Mouse (Mus musculus) adrenal gland, postnatal 25 days (tissue): ENCODE measurements around the gene Olfr642. TPM values are rescaled to one million over a fixed set of nuclear protein-coding genes. Genes with fewer than 3 reads are reported as not detected.

Experiments
- DNase-seq: peaks from one replicate; pipeline ENCODE4 v3.0.0; 2021; ENCODE audit warnings: mixed read lengths
- long read RNA-seq: library from polyadenylated mRNA; stranded (forward); transcript quantifications from one replicate; pipeline ENCODE4 v2.0.0, GENCODE M21; 2021
- total RNA-seq: library from RNA; stranded (reverse); gene quantifications from 2 replicates; pipeline ENCODE4 v1.2.3, GENCODE M21; 2021

The Olfr642 gene
- total RNA-seq, result not detected in 2 replicates
- long read RNA-seq, result 0 reads

GRCm38 (mm10) chr7:104052566-104052965 is at the start of gene Olfr642:
Olfr642 (minus strand) TSS chr7:104052666.
- no peak for DNase-seq

GRCm38 (mm10) chr7:104085365-104085764 is 32.9 kb upstream of the Olfr642 start, which contains the start of gene Olfr645:
Olfr645 (minus strand) TSS chr7:104085465.
- no peak for DNase-seq

- no peak for DNase-seq
Observed at GRCm38 (mm10) chr7:104071769-104072168, 19.3 kb upstream of the Olfr642 start, which contains the start of gene Olfr644. Olfr644 (minus strand) TSS chr7:104071869.

GRCm38 (mm10) chr7:104061345-104061744 is 8.9 kb upstream of the Olfr642 start, which contains the start of gene 4930516K23Rik:
4930516K23Rik (minus strand) TSS chr7:104061445.
- no peak for DNase-seq

GRCm38 (mm10) chr7:104059215-104059614 is 6.7 kb upstream of the Olfr642 start:
- DNase-seq, result no peak

- DNase-seq, result no peak
Observed at GRCm38 (mm10) chr7:104050745-104051144, 1.7 kb downstream of the Olfr642 start.

- DNase-seq, result no peak
Observed at GRCm38 (mm10) chr7:104035145-104035544, 17.3 kb downstream of the Olfr642 start, which contains the start of gene Olfr641. Olfr641 (plus strand) TSS chr7:104035445.

GRCm38 (mm10) chr7:104026978-104027377 is 25.5 kb downstream of the Olfr642 start:
- no peak for DNase-seq

- no peak for DNase-seq
Observed at GRCm38 (mm10) chr7:104025473-104025872, 27.0 kb downstream of the Olfr642 start, which contains the start of gene Olfr640. Olfr640 (minus strand) TSS chr7:104025573.

- no peak for DNase-seq
Observed at GRCm38 (mm10) chr7:104021651-104022050, 30.8 kb downstream of the Olfr642 start.

GRCm38 (mm10) chr7:104018953-104019352 is 33.5 kb downstream of the Olfr642 start:
- no peak for DNase-seq

GRCm38 (mm10) chr7:104017203-104017602 is 35.3 kb downstream of the Olfr642 start, which contains the start of gene Olfr639:
Olfr639 (minus strand) TSS chr7:104017303.
- DNase-seq, result no peak

- no peak for DNase-seq
Observed at GRCm38 (mm10) chr7:103999124-103999523, 53.3 kb downstream of the Olfr642 start.

GRCm38 (mm10) chr7:103998446-103998845 is 54.0 kb downstream of the Olfr642 start, which contains the start of gene Olfr638:
Olfr638 (plus strand) TSS chr7:103998746.
- DNase-seq, result no peak

Other genes starting within 250 kb of the Olfr642 start
- 217 and 281 TPM in 2 replicates for gene Hbb-bt, start 238.7 kb downstream of the Olfr642 start, total RNA-seq
- 2,100 and 2,179 TPM in 2 replicates for gene Hbb-bs, start 224.6 kb downstream of the Olfr642 start, total RNA-seq
- not detected in 2 replicates for gene Hbb-bh2, start 212.1 kb downstream of the Olfr642 start, total RNA-seq
- gene Hbb-bh1, start 209.5 kb downstream of the Olfr642 start, total RNA-seq, result not detected in 2 replicates
- gene Hbb-y, start 199.4 kb downstream of the Olfr642 start, total RNA-seq, result not detected in 2 replicates
- gene Olfr66, start 166.4 kb downstream of the Olfr642 start, total RNA-seq, result not detected in 2 replicates
- gene Olfr64, start 158.2 kb downstream of the Olfr642 start, total RNA-seq, result not detected in 2 replicates
- not detected in 2 replicates for gene Olfr65, start 149.2 kb downstream of the Olfr642 start, total RNA-seq
- gene Olfr631, start 123.8 kb downstream of the Olfr642 start, total RNA-seq, result not detected in 2 replicates
- not detected in 2 replicates for gene Olfr632, start 118.3 kb downstream of the Olfr642 start, total RNA-seq
- not detected in 2 replicates for gene Olfr633, start 108.2 kb downstream of the Olfr642 start, total RNA-seq
- gene Olfr635, start 81.5 kb downstream of the Olfr642 start, total RNA-seq, result 0.06 TPM in 1 of 2 replicates, not detected in the other
- gene Olfr638, start 53.9 kb downstream of the Olfr642 start, total RNA-seq, result not detected in 2 replicates
- gene Olfr639, start 35.4 kb downstream of the Olfr642 start, total RNA-seq, result 0.06 TPM in 1 of 2 replicates, not detected in the other
- not detected in 2 replicates for gene Olfr640, start 27.1 kb downstream of the Olfr642 start, total RNA-seq
- not detected in 2 replicates for gene Olfr641, start 17.2 kb downstream of the Olfr642 start, total RNA-seq
- not detected in 2 replicates for gene 4930516K23Rik, start 8.8 kb upstream of the Olfr642 start, total RNA-seq
- not detected in 2 replicates for gene Olfr644, start 19.2 kb upstream of the Olfr642 start, total RNA-seq
- not detected in 2 replicates for gene Olfr645, start 32.8 kb upstream of the Olfr642 start, total RNA-seq
- not detected in 2 replicates for gene Olfr646, start 52.2 kb upstream of the Olfr642 start, total RNA-seq
- gene Ubqln5, start 77.2 kb upstream of the Olfr642 start, total RNA-seq, result not detected in 2 replicates
- gene Olfr643, start 84.7 kb upstream of the Olfr642 start, total RNA-seq, result not detected in 2 replicates
- not detected in 2 replicates for gene Ubqln3, start 90.6 kb upstream of the Olfr642 start, total RNA-seq
- not detected in 2 replicates for gene Ubqlnl, start 97.9 kb upstream of the Olfr642 start, total RNA-seq
- gene Olfm5, start 112.2 kb upstream of the Olfr642 start, total RNA-seq, result not detected in 2 replicates
- gene Olfr648, start 130.7 kb upstream of the Olfr642 start, total RNA-seq, result not detected in 2 replicates
- gene Olfr649, start 143.3 kb upstream of the Olfr642 start, total RNA-seq, result not detected in 2 replicates
- 0.48 and 1.2 TPM in 2 replicates for gene Trim6, start 166.1 kb upstream of the Olfr642 start, total RNA-seq
- 7.7 and 12.1 TPM in 2 replicates for gene Trim34a, start 191.8 kb upstream of the Olfr642 start, total RNA-seq
- 5.7 and 7.3 TPM in 2 replicates for gene Trim5, start 235.4 kb upstream of the Olfr642 start, total RNA-seq